In the genomic region with DNA sequence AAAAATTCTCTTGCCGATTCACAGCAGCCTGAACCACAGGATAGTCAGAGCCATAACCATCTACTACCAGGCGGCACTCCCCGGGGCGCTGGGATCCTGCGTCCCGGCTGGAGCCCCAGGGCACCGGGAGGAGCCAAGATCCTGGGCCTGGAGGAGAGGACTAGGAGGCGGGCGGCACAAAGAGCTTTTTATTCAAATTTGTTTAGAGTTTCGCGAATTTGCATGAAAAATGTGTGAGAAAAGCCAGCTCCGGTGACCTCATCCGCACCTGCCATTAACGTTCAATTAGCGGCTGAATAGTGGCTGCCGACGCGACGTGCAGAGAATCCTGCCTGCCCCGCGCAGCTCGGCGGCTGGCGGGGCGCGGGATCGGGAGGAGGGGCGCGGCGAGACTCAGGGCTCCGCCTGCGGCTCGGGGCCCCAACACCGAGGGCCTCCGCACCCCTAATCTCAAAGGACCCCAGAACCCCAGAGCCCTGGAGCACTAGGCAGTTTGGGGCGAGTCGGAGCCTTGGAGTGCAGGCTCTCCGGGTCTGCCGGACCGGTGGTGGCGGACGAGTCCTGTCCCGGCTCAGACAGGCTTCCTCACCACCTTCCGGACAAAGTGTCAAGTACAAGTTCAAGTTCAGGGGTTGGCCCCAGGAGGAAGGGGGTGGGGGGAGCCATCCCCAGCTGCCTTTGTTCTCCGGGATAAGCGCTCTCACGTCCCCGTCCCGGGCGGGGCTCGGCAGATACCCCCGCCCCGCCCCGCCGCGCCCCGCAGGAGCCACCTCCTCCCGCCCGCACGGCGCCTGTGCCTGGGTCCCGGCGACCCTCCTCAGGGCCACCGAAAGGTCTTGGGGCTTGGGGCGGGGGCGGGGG, we compare ENCODE assay signal across 8 mouse cellular contexts.
DNase-seq lines count a peak whose midpoint lies in the region; ATAC-seq and TF ChIP-seq lines count a peak whose summit lies in the region.

No protein-coding gene starts in this region.

- no peaks in the 10 kb centered on the region for H3K79me2 ChIP-seq in heart, adult 2 months (replicated peaks; ENCODE audit: control insufficient read depth, insufficient read depth, low read length)

- TF ChIP-seq CTCF in heart, adult 2 months (IDR thresholded peaks at IDR 0.05): peak; percentile 39
- TF ChIP-seq CTCF in thymus, adult 2 months (IDR thresholded peaks at IDR 0.05; ENCODE audit: borderline replicate concordance, control insufficient read depth, extremely low read depth, insufficient read depth, low read length, poor library complexity): no peak

- intact Hi-C loops in heart, adult 2 months (cut with DNase I): loop anchor here (2.0 kb wide), 1 partner anchor 39 kb away; no protein-coding TSS in a partner anchor
- intact Hi-C loops in heart, postnatal 25 days (cut with DNase I): no loop called here

- no peak for DNase-seq in heart, adult 2 months
- DNase-seq in heart, postnatal 25 days (ENCODE audit: low spot score): no peak
- DNase-seq in T-cell, adult 2 months (ENCODE audit: low spot score): peak; percentile 27
- peak; percentile 97 for DNase-seq in forebrain, embryonic 11.5 days (ENCODE audit: low spot score)
- DNase-seq in lung, postnatal 14 days: peak; percentile 9
- DNase-seq in thymus, adult 2 months: peak; percentile 44
- DNase-seq in urinary bladder, postnatal 25 days (ENCODE audit: low spot score): no peak

- H3K27me3 ChIP-seq in heart, adult 2 months (ENCODE audit: control insufficient read depth, insufficient read depth, low read length): peaks cover 28% of the 10 kb centered on the region
- H3K27me3 ChIP-seq in forebrain, embryonic 11.5 days (ENCODE audit: control insufficient read depth, insufficient read depth, low read length): peaks cover 11% of the 10 kb centered on the region
- H3K27me3 ChIP-seq in intestine, embryonic 16.5 days (replicated peaks; ENCODE audit: control insufficient read depth, insufficient read depth, low read length): peaks cover 84% of the 10 kb centered on the region
- peaks cover 25% of the 10 kb centered on the region for H3K27me3 ChIP-seq in thymus, adult 2 months (ENCODE audit: control insufficient read depth, insufficient read depth, low read length)

- H3K27ac ChIP-seq in heart, adult 2 months: no peak overlapping the region
- peak overlapping the region; percentile 99 for H3K27ac ChIP-seq in forebrain, embryonic 11.5 days (ENCODE audit: low read depth, low read length)
- H3K27ac ChIP-seq in intestine, embryonic 16.5 days (ENCODE audit: low read length): no peak overlapping the region
- H3K27ac ChIP-seq in thymus, adult 2 months (ENCODE audit: control insufficient read depth, insufficient read depth, low read length): no peak overlapping the region

- peak overlapping the region; percentile 36 for H3K4me3 ChIP-seq in heart, adult 2 months
- H3K4me3 ChIP-seq in forebrain, embryonic 11.5 days (ENCODE audit: low read depth, low read length): peak overlapping the region; percentile 49
- peak overlapping the region; percentile 41 for H3K4me3 ChIP-seq in intestine, embryonic 16.5 days (ENCODE audit: low read length)
- peak overlapping the region; percentile 6; the same call in 1 of the 2 replicates for H3K4me3 ChIP-seq in thymus, adult 2 months (ENCODE audit: control insufficient read depth, insufficient read depth, low read length)

- TF ChIP-seq POLR2A in heart, adult 2 months (IDR thresholded peaks at IDR 0.05; ENCODE audit: insufficient read depth, low read depth, low read length): no peak
- no peak for TF ChIP-seq POLR2A in thymus, adult 2 months (IDR thresholded peaks at IDR 0.05; ENCODE audit: control insufficient read depth, extremely low read depth, insufficient read depth, low read length, poor library complexity)

- 0 out of 2 replicates have a peak, but pooled peaks cover 1% of the 10 kb centered on the region for H3K4me1 ChIP-seq in heart, adult 2 months (ENCODE audit: control insufficient read depth, insufficient read depth, low read length)
- peaks cover 43% of the 10 kb centered on the region for H3K4me1 ChIP-seq in forebrain, embryonic 11.5 days (replicated peaks; ENCODE audit: control insufficient read depth, insufficient read depth, low read length)
- peaks cover 12% of the 10 kb centered on the region for H3K4me1 ChIP-seq in intestine, embryonic 16.5 days (ENCODE audit: control insufficient read depth, insufficient read depth, low read length)
- peaks cover 4% of the 10 kb centered on the region; the same call in 1 of the 2 replicates for H3K4me1 ChIP-seq in thymus, adult 2 months (replicated peaks; ENCODE audit: control insufficient read depth, insufficient read depth, low read length)

- 2% methylated on average over 66 of the region's 66 CpGs for WGBS in heart, adult 2 months
- under 1% methylated on average over 59 of the region's 66 CpGs for WGBS in forebrain, embryonic 11.5 days
- 2% methylated on average over 57 of the region's 66 CpGs for WGBS in intestine, embryonic 16.5 days
- 3% methylated on average over 65 of the region's 66 CpGs for WGBS in thymus, adult 2 months

- TF ChIP-seq EP300 in heart, adult 2 months (IDR thresholded peaks at IDR 0.05; ENCODE audit: insufficient read depth, low read depth, low read length): no peak

- H3K9ac ChIP-seq in heart, adult 2 months (ENCODE audit: low read depth, low read length): no peak overlapping the region
- H3K9ac ChIP-seq in forebrain, embryonic 11.5 days (ENCODE audit: low read length): peak overlapping the region; percentile 92
- H3K9ac ChIP-seq in intestine, embryonic 16.5 days (ENCODE audit: low read depth, low read length): no peak overlapping the region

- ATAC-seq in forebrain, embryonic 11.5 days (replicated peaks; ENCODE audit: low FRiP score): peak; percentile 74
- ATAC-seq in intestine, embryonic 16.5 days: no peak

- H3K9me3 ChIP-seq in forebrain, embryonic 11.5 days (ENCODE audit: control insufficient read depth, low read length): no peaks in the 10 kb centered on the region
- no peaks in the 10 kb centered on the region for H3K9me3 ChIP-seq in intestine, embryonic 16.5 days (ENCODE audit: control insufficient read depth, low read length)

- H3K4me2 ChIP-seq in forebrain, embryonic 11.5 days (ENCODE audit: low read depth, low read length, severe bottlenecking): peak overlapping the region; percentile 86
- peak overlapping the region; percentile 60 for H3K4me2 ChIP-seq in intestine, embryonic 16.5 days (ENCODE audit: low read depth, low read length)

- no peaks in the 10 kb centered on the region for H3K36me3 ChIP-seq in heart, adult 2 months (ENCODE audit: control insufficient read depth, insufficient read depth, low read length)
- peaks cover 3% of the 10 kb centered on the region; the same call in 1 of the 2 replicates for H3K36me3 ChIP-seq in forebrain, embryonic 11.5 days (ENCODE audit: control insufficient read depth, insufficient read depth, low read length)
- H3K36me3 ChIP-seq in intestine, embryonic 16.5 days (ENCODE audit: control insufficient read depth, insufficient read depth, low read length): no peaks in the 10 kb centered on the region
- no peaks in the 10 kb centered on the region for H3K36me3 ChIP-seq in thymus, adult 2 months (ENCODE audit: control insufficient read depth, insufficient read depth, low read length)

Comparison
In these comparisons a context has a peak if more than half of its experiments do, and no peak if none do; other contexts are left out.
1. DNase-seq: peak in T-cell, adult 2 months (single experiment), forebrain, embryonic 11.5 days (single experiment), lung, postnatal 14 days (single experiment) and thymus, adult 2 months (single experiment); none in heart, adult 2 months (0 of 2), heart, postnatal 25 days (single experiment) and urinary bladder, postnatal 25 days (single experiment).
2. Peak in every context shown above with its lines, with median percentiles within 50 percentile points of each other: H3K4me3 ChIP-seq.